Comparison of ENCODE assay signal across 10 mouse cellular contexts in the genomic region with DNA sequence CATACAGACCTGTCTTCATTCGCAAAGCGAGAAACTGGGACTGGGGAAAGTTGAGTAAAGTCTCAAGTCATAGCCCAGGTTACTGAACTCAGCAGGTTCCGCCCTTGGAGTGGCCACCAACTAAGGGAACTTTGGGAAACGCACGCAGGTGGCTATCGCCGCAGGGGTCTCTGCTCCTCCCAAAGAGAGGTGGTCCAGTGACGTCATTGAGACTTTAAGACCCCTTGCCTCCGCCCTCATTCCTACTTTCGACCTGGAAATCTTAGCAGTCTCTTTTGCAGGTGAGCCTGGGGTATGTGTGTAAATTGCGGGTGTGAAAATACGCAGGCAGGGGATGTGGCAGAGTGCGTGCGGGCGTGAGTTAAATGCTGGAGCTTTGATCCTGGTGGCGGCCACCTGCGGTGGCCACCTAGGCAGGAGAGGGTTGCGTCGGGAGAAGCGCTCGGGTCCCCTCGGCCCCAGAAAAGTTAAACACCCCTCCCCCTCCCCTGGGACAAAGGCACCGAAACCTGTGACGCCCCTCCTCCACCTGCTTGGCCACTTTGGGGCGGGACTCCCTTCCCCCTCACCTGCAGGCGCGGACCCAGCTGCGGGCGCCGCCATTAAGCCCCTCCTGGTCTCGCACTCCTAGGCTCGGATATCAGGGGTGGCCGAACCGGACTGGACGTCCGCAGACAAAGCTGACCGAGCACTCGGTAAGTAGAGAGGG. TPM values are rescaled to one million over a fixed set of nuclear protein-coding genes. Genes with fewer than 3 reads are reported as not detected.
A peak's percentile ranks its signal among the peaks of the same experiment; 100 is the strongest.
DNase-seq lines count a peak whose midpoint lies in the region; ATAC-seq lines count a peak whose summit lies in the region.
"Had no signal": no experiment of that assay in that cellular context is flagged by ENCODE, and none has a peak within 500 bp of the region (broad histone marks: within the 10 kb centered on the region; RNA-seq: fewer than 3 reads in every experiment).

A gene (plus strand): TSS at position 123 of the 709 bp plus-strand sequence.

- H3K4me2 ChIP-seq in lung, embryonic 16.5 days (ENCODE audit: low read depth, low read length): peak within 1 kb of the TSS; percentile 55
- H3K4me2 ChIP-seq in limb, embryonic 15.5 days: peak within 1 kb of the TSS; percentile 34

- WGBS in lung, embryonic 16.5 days: 2% methylated on average over 38 of the region's 38 CpGs
- WGBS in limb, embryonic 15.5 days: 2% methylated on average over 37 of the region's 38 CpGs

- peak within 1 kb of the TSS; percentile 68 for H3K27ac ChIP-seq in lung, embryonic 16.5 days (ENCODE audit: low read length)
- H3K27ac ChIP-seq in limb, embryonic 15.5 days: no peak within 1 kb of the TSS

- peaks cover 41% of the 10 kb centered on the region for H3K27me3 ChIP-seq in lung, embryonic 16.5 days (ENCODE audit: control insufficient read depth, insufficient read depth, low read depth, low read length)
- peaks cover 49% of the 10 kb centered on the region for H3K27me3 ChIP-seq in limb, embryonic 15.5 days

- H3K9me3 ChIP-seq in lung, embryonic 16.5 days (ENCODE audit: control insufficient read depth, low read length): no peaks in the 10 kb centered on the region
- H3K9me3 ChIP-seq in limb, embryonic 15.5 days: no peaks in the 10 kb centered on the region

- peak within 1 kb of the TSS; percentile 65 for H3K9ac ChIP-seq in lung, embryonic 16.5 days (ENCODE audit: low read length)
- no peak within 1 kb of the TSS for H3K9ac ChIP-seq in limb, embryonic 15.5 days

- peaks cover 44% of the 10 kb centered on the region for H3K4me1 ChIP-seq in lung, embryonic 16.5 days (replicated peaks; ENCODE audit: control insufficient read depth, insufficient read depth, low read length)
- H3K4me1 ChIP-seq in limb, embryonic 15.5 days: peaks cover 56% of the 10 kb centered on the region

- peak; percentile 26 for DNase-seq in cerebellum, adult 11 months
- no peak for DNase-seq in cerebellum, adult 18-20 months
- DNase-seq in lung, postnatal 25 days (ENCODE audit: low spot score): no peak
- peak; percentile 87 for DNase-seq in yolk sac, embryonic 10.5 days (ENCODE audit: low spot score)
- no peak for DNase-seq in frontal cortex, postnatal 14 days (ENCODE audit: low spot score in 2 of 2)
- no peak for DNase-seq in left cerebral cortex, adult 18-20 months (ENCODE audit: low spot score in 2 of 2)

- peak; percentile 11; the same call in 1 of the 2 replicates for ATAC-seq in lung, embryonic 16.5 days (ENCODE audit: low read depth)
- ATAC-seq in limb, embryonic 15.5 days (ENCODE audit: insufficient number of reproducible peaks, low FRiP score, low TSS enrichment, low read depth): no peak

- no peaks in the 10 kb centered on the region for H3K36me3 ChIP-seq in lung, embryonic 16.5 days (ENCODE audit: control insufficient read depth, insufficient read depth, low read length)
- no peaks in the 10 kb centered on the region for H3K36me3 ChIP-seq in limb, embryonic 15.5 days

- H3K4me3 ChIP-seq in lung, embryonic 16.5 days (ENCODE audit: low read length): peak within 1 kb of the TSS; percentile 53
- peak within 1 kb of the TSS; percentile 24 for H3K4me3 ChIP-seq in limb, embryonic 15.5 days
- H3K4me3 ChIP-seq: erythroblast, embryonic 14.5 days had no signal

RNA-seq across cellular contexts. Expression of the gene that starts here (rescaled TPM):
- 196 and 206 TPM in 2 replicates for polyA plus RNA-seq in lung, embryonic 16.5 days (2015; fragmentation: Nextera tagmentation; extraction: Ambion mirVana)
- polyA plus RNA-seq in limb, embryonic 15.5 days (2015; fragmentation: Nextera tagmentation; extraction: Ambion mirVana): 7.0 and 10.1 TPM in 2 replicates
- not detected for total RNA-seq in left cerebral cortex, adult 18-20 months (2021)
- total RNA-seq: left cerebral cortex, postnatal 10 days had no signal
- polyA plus RNA-seq: erythroblast, embryonic 14.5 days had no signal

Comparison
In these comparisons a context has a peak if more than half of its experiments do, and no peak if none do; other contexts are left out.
1. RNA of the gene that starts here (polyA plus RNA-seq): 196 to 206 TPM in lung, embryonic 16.5 days; 7.0 to 10.1 TPM in limb, embryonic 15.5 days; every median in the first group is over 10 times any median in the second.
2. DNase-seq: peak in cerebellum, adult 11 months (single experiment) and yolk sac, embryonic 10.5 days (single experiment); none in cerebellum, adult 18-20 months (0 of 2), lung, postnatal 25 days (single experiment), frontal cortex, postnatal 14 days (0 of 2) and left cerebral cortex, adult 18-20 months (0 of 2).